Mouse (Mus musculus) cerebellum, adult 11-12 months (tissue): ENCODE measurements around the gene Pnkd.

Experiments used
- DNase-seq: peaks from one replicate; pipeline ENCODE4 v3.0.0; 2022

Gene Pnkd

DNA sequence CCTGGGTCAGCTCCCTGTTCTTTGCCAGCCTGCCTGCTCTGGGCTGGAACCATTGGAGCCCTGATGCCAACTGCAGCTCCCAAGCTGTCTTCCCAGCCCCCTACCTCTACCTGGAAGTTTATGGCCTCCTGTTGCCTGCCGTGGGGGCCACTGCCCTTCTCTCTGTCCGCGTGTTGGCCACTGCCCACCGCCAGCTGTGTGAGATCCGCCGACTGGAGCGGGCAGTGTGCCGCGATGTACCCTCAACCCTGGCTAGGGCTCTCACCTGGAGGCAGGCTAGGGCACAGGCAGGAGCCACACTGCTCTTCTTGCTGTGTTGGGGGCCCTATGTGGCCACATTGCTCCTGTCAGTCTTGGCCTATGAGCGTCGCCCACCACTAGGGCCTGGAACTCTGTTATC, 5.7 kb upstream of the Pnkd start:
- no peak for DNase-seq

DNA sequence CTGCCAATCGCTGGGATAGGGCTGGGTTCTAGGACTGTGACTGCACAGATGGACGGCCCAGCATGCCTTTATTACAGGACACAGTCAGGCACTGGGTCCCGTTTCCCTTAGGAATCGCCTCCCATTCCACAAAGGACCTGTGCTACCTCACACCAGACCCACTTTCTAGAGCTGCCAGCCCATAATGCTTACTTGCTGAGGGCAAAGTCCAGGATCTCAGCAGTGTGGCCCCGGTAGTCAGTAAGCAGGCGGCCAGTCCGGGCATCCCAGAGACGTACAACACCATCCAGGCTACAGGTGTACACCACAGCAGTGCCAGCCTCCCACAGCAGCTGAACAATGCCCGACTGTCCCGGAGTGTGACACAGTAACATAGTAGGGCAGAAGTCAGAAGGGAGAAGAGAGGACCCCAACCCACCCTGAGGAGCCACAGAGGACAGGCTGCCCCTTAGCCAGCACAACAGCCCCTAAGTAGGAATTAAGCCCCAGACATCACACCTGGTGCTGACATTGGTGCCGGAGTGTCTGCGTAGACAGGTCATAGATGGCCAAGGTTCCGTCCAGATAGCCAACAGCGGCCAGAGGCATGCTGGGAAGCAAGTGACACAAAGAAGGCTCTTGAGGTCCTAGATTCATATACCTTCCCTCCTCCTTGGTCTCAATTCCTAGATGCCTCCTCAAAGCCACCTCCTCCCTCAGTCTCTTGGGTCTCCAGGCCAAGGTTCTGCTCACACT, 4.0 kb upstream of the Pnkd start:
- DNase-seq: peak; percentile 25

DNA sequence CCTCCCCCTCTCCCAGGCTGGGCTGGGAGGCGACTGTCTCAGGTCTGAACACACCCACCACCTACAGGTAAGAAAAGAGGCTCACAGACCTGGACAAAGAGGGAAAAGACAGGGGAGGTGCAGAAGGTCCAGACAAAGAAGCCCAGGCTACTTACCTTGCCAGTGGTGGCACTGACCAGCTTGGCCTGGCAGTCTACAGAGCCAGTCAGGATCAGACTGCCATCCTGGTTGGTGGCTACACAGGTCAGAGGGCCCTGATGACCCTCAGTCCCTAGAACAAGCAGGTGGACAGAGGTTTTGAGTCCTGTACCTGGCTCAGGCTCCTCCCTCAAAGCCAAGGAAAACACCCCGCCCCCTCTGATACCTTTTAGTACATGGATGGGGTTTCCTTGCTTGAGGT, 3.4 kb upstream of the Pnkd start:
- peak; percentile 22 for DNase-seq

- DNase-seq: peak; percentile 35
These were observed 2.8 kb upstream of the Pnkd start for GRCm38 (mm10) chr1:74281886-74282285.

DNA sequence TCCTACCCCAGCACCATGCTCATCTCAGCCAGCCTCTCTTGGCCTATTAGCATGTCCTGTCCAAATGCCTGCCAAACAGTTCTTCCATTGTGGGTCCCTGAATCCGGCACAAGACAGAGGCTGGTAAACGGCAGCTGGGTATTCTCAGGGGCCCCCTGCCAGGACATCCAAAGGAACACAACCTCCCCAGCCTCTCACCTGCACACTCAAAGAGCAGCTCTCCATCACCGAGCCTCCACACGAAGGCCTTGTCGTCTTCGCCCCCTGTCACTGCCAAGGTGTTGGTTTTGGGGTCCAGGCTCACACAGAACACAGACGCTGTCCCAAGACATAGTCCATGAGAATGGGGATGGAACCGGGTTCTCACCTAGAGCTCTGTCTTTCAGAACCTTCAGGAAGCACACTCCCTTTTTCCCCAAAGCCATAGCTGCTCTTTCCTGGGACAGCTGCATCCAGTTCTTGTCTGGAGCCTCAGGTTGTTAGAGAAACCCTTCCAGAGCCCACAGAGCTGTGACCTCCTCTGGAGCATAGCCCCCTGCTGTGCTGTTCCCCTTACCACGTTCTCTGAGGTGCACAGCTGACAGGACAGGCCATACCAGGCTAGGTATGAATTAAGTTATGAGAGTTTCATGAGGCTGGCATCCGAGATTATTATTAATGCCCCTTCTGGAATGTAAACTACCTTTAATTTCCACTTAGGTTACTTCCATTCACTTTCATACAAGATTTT, 1.7 kb upstream of the Pnkd start:
- peak; percentile 63 for DNase-seq

- peak; percentile 84 for DNase-seq
These were observed 855 bp upstream of the Pnkd start for GRCm38 (mm10) chr1:74283686-74284463.

DNA sequence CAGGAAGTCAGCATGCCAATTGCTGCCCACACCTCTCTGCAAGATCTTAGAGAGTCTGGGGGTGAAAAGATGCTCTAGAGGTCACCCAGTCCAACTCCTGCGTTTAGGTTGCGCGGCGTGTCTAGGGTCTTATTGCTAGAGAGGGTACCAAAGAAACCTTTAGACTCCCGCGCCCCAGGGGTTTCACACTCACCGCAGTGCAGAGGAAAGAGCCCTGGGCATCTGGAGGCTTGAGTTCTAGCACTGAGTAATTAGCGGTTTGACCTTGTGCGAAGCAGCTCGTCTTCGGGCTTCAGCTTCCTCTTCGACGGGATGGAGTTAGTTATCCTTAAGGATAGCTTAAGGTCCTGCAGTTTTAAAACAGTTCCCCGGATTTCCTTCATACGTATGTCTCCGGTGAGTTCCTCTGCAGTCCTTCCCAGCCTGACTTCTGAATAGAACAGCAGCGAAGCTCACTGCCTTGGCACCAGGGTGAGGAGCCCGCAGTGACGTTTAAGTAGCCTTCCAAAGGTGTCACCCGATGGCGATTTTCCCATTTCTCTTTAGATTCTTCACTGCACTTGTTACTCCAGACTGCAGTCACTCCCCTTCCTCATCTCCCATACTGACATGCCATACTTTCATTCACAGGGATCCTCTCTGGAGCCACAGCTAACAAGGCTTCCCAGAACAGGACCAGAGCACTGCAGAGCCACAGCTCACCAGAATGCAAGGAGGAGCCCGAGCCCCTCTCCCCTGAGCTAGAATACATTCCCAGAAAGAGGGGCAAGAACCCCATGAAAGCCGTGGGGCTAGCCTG, 681 bp downstream of the Pnkd start:
- DNase-seq: peak; percentile 68

DNA sequence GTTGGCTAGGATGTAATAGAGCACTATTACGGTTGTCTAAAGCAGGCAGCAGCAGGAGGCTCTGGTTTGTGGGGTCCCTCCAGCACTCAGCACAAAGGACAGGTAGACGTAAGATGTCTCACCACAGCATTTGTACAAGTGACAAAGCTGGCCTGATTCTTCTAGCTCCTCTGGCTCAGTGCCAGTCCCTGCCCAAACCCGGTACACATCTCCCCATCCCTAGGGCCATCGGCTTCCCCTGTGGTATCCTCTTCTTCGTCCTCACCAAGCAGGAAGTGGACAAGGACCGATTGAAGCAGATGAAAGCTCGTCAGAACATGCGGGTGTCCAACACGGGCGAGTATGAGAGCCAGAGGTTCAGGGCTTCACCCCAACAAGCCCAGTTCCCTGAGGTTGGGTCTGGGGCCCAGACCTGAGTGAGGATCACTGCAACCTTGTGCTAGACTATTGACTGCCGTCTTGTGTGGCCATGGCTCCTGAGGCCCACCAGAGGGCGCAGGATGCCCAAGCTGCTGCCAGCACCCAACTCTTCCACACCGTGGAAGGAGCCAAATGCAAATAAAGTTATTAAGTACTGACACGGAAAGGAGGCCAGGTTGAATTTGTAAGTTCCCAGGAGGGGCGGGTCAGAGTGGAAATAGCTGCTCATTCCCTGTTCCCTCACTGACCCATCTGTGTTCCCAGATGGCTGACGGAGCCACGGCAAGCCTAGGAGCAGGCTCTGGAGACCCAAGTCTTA, 2.3 kb downstream of the Pnkd start:
- peak; percentile 70 for DNase-seq

DNA sequence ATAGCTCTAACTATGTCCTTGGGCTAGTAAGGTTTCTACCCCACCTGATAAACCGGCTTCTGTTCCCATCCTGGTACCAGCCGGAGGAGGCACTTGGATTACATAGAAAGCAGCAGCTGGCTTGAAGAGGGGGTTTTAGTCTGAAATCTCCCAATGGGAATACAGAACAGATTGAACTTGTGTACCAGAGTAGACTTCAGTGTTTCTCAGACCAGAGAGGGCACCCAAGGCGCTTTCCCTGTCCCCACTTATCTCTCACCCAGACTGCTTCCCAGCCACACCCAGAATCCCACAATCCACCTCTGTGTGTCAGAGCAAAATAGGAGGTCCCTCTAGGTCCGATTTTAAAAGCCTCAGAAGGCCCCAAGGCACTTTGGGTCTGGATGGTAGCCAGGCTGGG, 3.6 kb downstream of the Pnkd start:
- DNase-seq: peak; percentile 38

- DNase-seq: no peak
These were observed 4.5 kb downstream of the Pnkd start for GRCm38 (mm10) chr1:74289248-74289647.

- DNase-seq: no peak
These were observed 5.0 kb downstream of the Pnkd start for GRCm38 (mm10) chr1:74289740-74290139.

GRCm38 (mm10) chr1:74290141-74290540, 5.4 kb downstream of the Pnkd start:
- peak; percentile 62 for DNase-seq

GRCm38 (mm10) chr1:74292331-74293020, 7.7 kb downstream of the Pnkd start:
- DNase-seq: no peak

DNA sequence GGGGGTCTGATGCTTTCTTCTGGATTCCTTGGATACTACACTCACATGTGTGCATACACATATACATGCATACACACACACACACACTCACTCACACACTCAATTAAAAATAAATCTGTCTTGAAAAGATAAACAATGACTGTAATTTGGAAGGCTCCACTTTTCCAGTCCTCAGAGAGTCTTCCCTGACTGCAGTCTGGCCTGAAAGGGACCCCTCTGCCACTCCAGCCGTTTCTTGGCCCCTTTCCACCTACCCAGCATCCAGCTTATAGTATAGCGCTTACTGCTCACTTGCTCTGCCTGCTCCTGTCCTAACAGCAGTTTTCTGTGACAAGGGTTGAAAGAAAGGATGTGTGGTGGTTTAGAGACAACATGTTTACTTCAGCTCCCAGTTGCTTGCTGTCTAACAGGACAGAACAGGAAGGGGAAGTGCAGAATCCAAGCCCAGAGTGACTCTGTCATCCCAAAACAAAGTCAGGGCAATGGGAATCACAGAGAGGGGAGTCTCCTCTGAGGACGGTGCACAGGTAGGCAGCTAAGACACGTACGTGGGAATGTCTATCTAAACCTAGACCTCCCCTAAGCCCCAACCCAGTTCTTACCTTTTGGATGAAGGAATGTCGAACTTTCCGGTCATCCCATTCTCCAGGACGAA, 8.7 kb downstream of the Pnkd start:
- DNase-seq: no peak

GRCm38 (mm10) chr1:74294090-74294643, 9.4 kb downstream of the Pnkd start:
- DNase-seq: peak; percentile 28

DNA sequence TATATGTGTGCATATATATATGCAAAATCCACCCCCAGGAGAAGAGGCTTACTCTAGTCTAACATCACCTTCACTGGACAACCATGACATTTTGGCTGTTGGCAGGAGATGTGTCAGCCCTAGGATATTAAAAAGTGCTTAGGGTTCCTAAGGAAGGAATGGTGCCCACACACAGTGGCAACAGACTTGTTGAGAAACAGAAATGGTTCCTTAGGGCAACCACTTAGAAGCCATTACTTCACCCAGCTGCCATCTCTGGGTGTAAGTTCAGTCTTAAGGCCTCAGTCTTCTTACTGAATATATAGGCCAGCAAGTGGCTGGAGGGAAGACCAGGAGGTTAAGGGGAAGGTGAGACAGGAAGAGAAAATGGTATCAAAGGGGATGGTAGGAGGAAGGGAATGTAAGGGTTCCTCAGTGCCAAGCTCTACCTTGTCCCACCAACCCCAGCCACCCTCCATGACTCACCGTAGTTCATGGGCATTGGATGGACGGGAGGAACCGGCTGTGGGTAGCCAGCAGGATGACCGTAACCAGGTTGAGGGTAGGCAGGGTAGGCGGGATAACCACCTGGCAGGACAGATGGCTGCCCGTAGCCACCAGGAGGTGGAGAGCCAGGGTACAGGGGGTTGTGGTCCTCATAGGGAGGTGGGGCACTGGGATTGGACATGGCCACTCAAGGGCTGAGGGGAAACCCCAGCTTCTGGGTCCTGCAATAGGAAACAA, 10.2 kb downstream of the Pnkd start:
- peak; percentile 71 for DNase-seq

GRCm38 (mm10) chr1:74295456-74296171, 10.9 kb downstream of the Pnkd start:
- DNase-seq: peak; percentile 93

DNA sequence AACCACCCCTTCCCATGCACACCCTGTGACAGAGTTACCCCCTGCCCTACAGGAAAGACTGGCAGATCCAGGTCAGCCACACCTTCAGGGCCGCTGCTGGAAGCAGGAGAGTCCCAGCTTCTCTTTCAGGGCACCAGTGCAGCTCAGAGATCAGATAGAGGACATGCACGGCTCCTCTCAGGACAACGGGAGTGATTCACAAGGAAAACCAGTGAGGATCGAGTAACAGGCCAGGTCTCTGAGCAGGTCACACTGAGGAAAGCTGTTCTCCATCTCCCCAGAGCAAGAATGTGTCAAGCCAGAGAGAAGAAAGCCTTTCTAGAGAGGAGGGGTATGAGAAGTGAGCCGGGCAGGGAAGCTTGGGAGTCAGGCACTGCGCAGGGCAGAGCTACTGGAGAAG, 11.7 kb downstream of the Pnkd start:
- peak; percentile 38 for DNase-seq

- DNase-seq: peak; percentile 56
These were observed 12.5 kb downstream of the Pnkd start for GRCm38 (mm10) chr1:74297269-74297668.
